Mouse (Mus musculus) testis, adult 2 months (tissue): Measurements from ENCODE around the gene Slc35b2.

Experiments
- CTCF ChIP-seq: fragments of 200-500 bp; IDR thresholded peaks from 2 replicates; pipeline ENCODE4 v1.5.1; 2012; ENCODE audit warnings: low read depth, mild to moderate bottlenecking, inconsistent platforms, low read length, moderate library complexity; ENCODE audit not compliant: control insufficient read depth, insufficient read depth, insufficient replicate concordance
- POLR2A ChIP-seq: fragments of 200-500 bp; IDR thresholded peaks from 2 replicates; pipeline ENCODE4 v1.6.1; 2012; ENCODE audit warnings: low read depth, mild to moderate bottlenecking, inconsistent platforms, low read length, moderate library complexity; ENCODE audit not compliant: control insufficient read depth

DNA sequence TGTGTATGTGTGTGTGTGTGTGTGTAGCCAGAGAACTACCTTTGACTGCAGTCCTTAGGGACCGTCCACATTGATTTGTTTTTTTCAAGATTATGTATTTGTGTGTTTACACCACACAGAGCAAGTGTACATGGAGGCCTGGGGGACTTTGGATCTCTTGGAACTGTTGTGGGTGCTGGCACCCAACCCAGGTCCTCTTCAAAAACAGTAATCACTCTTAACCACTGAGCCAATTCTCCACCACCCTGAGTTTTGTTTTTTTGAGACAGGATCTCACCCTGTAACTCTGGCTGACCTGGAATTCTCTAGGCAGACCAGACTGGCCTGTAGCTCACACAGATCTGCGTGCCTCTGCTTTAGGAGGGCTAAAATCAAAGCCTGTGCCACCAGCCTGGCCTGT, 34.7 kb downstream of the Slc35b2 start:
- TF ChIP-seq POLR2A, result no peak
- no peak for TF ChIP-seq CTCF
